Comparison of ENCODE assay signal across 8 mouse cellular contexts in the genomic region with DNA sequence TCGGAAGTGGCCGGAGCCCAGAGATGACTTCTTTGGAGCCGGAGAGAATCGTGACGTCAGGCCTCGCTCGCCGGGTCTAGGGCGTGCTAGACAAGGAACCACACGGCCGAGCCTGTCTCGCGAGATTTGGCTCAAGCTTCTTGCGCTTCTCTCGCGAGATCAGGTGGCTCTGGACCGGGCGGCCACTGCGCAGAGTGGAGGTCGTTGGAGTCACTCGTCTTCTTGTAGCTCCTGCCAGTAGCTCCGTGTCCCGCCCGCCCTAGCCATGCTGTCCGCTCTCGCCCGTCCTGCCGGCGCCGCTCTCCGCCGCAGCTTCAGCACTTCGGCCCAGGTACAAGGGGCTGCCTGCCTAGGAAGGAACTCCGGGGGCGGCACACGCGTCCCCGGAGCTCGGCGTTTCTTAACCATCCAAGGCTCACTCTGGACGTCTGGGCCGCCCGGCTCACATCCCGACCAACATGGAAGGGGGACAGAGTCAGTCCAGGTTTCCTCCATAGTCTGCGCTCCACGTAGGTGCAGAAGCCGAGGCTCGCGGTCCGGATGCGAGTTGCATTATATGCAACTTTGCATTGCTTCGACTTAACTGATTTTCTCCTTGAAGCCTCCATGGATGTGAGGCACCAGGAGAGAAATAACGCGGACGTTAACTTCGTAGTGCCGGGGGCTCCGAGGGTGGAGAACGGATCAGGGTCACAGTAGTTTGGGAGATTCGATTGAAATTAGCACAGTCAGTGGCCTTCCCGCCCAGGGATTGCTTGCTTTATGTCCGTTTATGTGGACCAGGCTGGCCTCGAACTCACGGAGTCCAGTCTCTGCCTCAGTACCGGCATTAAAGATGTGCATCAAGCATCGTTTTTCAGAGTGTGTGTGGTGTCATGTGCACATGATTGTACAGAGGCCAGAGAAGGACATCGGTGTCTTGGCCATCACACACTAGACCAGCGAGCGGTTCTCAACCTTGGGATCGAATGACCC. TPM values are rescaled to one million over a fixed set of nuclear protein-coding genes. Genes with fewer than 3 reads are reported as not detected.
A peak's percentile ranks its signal among the peaks of the same experiment; 100 is the strongest.
DNase-seq lines count a peak whose midpoint lies in the region; ATAC-seq lines count a peak whose summit lies in the region.

A gene (plus strand): TSS at position 10 of the 975 bp plus-strand sequence.

- peaks cover 18% of the 10 kb centered on the region for H3K4me1 ChIP-seq in hindbrain, embryonic 16.5 days (ENCODE audit: control insufficient read depth, insufficient read depth, low read depth, low read length)

- peak within 1 kb of the TSS; percentile 90 for H3K9ac ChIP-seq in hindbrain, embryonic 16.5 days (ENCODE audit: low read depth, low read length)

- H3K27ac ChIP-seq in hindbrain, embryonic 16.5 days (ENCODE audit: low read depth, low read length): peak within 1 kb of the TSS; percentile 93
- H3K27ac ChIP-seq in macrophage: peak within 1 kb of the TSS; percentile 70

- H3K4me3 ChIP-seq in hindbrain, embryonic 16.5 days (ENCODE audit: low read length): peak within 1 kb of the TSS; percentile 76
- H3K4me3 ChIP-seq in macrophage (ENCODE audit: inconsistent target): peak within 1 kb of the TSS; percentile 94

- peak; percentile 98 for ATAC-seq in hindbrain, embryonic 16.5 days

- peak; percentile 99 for DNase-seq in WW6 (ENCODE audit: low read depth, low spot score)
- DNase-seq in cerebellum, postnatal 4 days (ENCODE audit: low spot score in 2 of 2): peak; percentile 97 to 99
- DNase-seq in gastrocnemius, adult 18-20 months (ENCODE audit: low spot score): peak; percentile 100
- DNase-seq in left cerebral cortex, adult 18-20 months (ENCODE audit: low spot score in 2 of 2): peak; percentile 99
- DNase-seq in right cerebral cortex, adult 18-20 months: peak; percentile 100
- peak; percentile 99 for DNase-seq in urinary bladder, postnatal 10 days (ENCODE audit: low spot score)

- 2% methylated on average over 59 of the region's 70 CpGs for WGBS in hindbrain, embryonic 16.5 days
- 2% methylated on average over 68 of the region's 70 CpGs for WGBS in macrophage (ENCODE audit: missing documents)

- H3K9me3 ChIP-seq in hindbrain, embryonic 16.5 days (ENCODE audit: control insufficient read depth, low read length): no peaks in the 10 kb centered on the region

- peaks cover 51% of the 10 kb centered on the region for H3K79me2 ChIP-seq in macrophage (ENCODE audit: inconsistent target)

- H3K4me2 ChIP-seq in hindbrain, embryonic 16.5 days (ENCODE audit: low read length): peak within 1 kb of the TSS; percentile 91

- peaks cover 8% of the 10 kb centered on the region; the same call in 1 of the 2 replicates for H3K36me3 ChIP-seq in hindbrain, embryonic 16.5 days (ENCODE audit: control insufficient read depth, insufficient read depth, low read length)
- H3K36me3 ChIP-seq in macrophage (ENCODE audit: inconsistent target): peaks cover 11% of the 10 kb centered on the region

- H3K27me3 ChIP-seq in hindbrain, embryonic 16.5 days (replicated peaks; ENCODE audit: control insufficient read depth, insufficient read depth, low read length): no peaks in the 10 kb centered on the region

RNA-seq across cellular contexts. Expression of the gene that starts here (rescaled TPM):
- total RNA-seq in gastrocnemius, adult 18-20 months (2021): 1,000 to 10,000 TPM in 1 of 2 experiments, 100 to 1,000 TPM in 1; 959 to 1,045 TPM
- 670 and 701 TPM in 2 replicates for polyA plus RNA-seq in hindbrain, embryonic 16.5 days (2015; fragmentation: Nextera tagmentation; extraction: Ambion mirVana)
- total RNA-seq in left cerebral cortex, adult 18-20 months (2021): 100 to 1,000 TPM; 431 to 433 TPM
- total RNA-seq in macrophage (2018; cell fraction: chromatin; rRNA removed): 10 to 100 TPM in 25 of 26 experiments, 1 to 10 TPM in 1; 9.0 to 87.8 (median 46.9) TPM
- 100 to 1,000 TPM; 120 to 232 (median 156) TPM for total RNA-seq in macrophage (2018; cell fraction: cytosol; rRNA removed)
- total RNA-seq in macrophage (2018; cell fraction: nucleus; rRNA removed): 100 to 1,000 TPM in 2 of 26 experiments, 10 to 100 TPM in 24; 30.1 to 130 (median 58.5) TPM
- polyA plus RNA-seq in macrophage (2018): 123 to 276 TPM (median 128 TPM) in 3 replicates

Comparison
In these comparisons a context has a peak if more than half of its experiments do, and no peak if none do; other contexts are left out.
1. Peak in every context shown above with its lines: DNase-seq, ATAC-seq, H3K4me3 ChIP-seq and H3K27ac ChIP-seq.